Mouse (Mus musculus) cerebellum, adult 2 months (tissue): ENCODE measurements around the gene Decr2. TPM values are rescaled to one million over a fixed set of nuclear protein-coding genes. Genes with fewer than 3 reads are reported as not detected.

Experiments
- DNase-seq, 2 experiments: peaks; one replicate each; pipeline ENCODE4 v3.0.0; 2021
- H3K27ac ChIP-seq: fragments of 200-500 bp; 2 replicates; pipeline ENCODE4 v1.5.1; 2012; ENCODE audit warnings: low read length, control low read depth, inconsistent platforms; ENCODE audit not compliant: insufficient read depth
- H3K27me3 ChIP-seq: fragments of 200-500 bp; 2 replicates; pipeline ENCODE4 v1.6.1; 2012; ENCODE audit warnings: inconsistent platforms, mild to moderate bottlenecking, low read length, moderate library complexity; ENCODE audit not compliant: control insufficient read depth, insufficient read depth
- H3K4me1 ChIP-seq: fragments of 200-500 bp; 2 replicates; pipeline ENCODE4 v1.6.1; 2011; ENCODE audit warnings: low read length; ENCODE audit not compliant: control insufficient read depth, insufficient read depth
- H3K4me3 ChIP-seq: fragments of 200-500 bp; replicated peaks from 2 replicates; pipeline ENCODE3; 2011; ENCODE audit warnings: mild to moderate bottlenecking, low read depth, low read length, control low read depth; ENCODE audit not compliant: insufficient read depth
- CTCF ChIP-seq: fragments of 200-500 bp; IDR thresholded peaks from 2 replicates; pipeline ENCODE4 v1.5.1; 2011; ENCODE audit warnings: low read depth, mild to moderate bottlenecking, control low read depth, low read length, moderate library complexity, borderline replicate concordance; ENCODE audit not compliant: insufficient read depth
- POLR2A ChIP-seq: fragments of 200-500 bp; IDR thresholded peaks from 2 replicates; pipeline ENCODE4 v1.6.1; 2011; ENCODE audit warnings: low read length, control low read depth, borderline replicate concordance; ENCODE audit not compliant: insufficient read depth
- WGBS: fragments of 180-500 bp; shearing (Covaris S2); methylation state at CpG from one replicate; pipeline ENCODE4 v1.1.7; 2018; 5-methylcytosine and 5-hydroxymethylcytosine counted together
- polyA plus RNA-seq: library from polyadenylated mRNA; depleted of rRNA; stranded (reverse); fragments of >200 nt; gene quantifications from 2 replicates; pipeline ENCODE4 v1.2.3, GENCODE M21; 2012

Gene Decr2
- polyA plus RNA-seq, 1 experiment, result 39.5 TPM

DNA sequence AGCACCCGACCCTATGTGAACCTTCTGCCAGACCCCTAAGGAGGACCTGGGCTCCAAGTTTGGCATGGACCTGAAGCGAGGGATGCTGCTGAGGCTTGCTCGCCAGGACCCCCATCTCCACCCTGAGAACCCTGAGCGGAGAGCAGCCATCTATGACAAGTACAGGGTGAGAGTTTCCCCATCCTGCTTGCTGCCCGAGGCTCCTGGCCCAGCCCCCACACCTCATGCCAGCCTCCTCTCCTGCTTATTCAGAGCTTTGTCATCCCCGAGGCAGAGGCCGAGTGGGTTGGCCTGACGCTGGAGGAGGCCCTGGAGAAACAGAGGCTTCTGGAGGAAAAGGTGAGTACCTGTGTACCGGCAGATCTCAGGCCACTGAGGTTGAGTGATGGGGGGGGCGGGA is 35.1 kb upstream of the Decr2 start:
- 87% methylated on average over 10 of the region's 10 CpGs for WGBS
- Histone ChIP-seq H3K4me3 (no peak overlapping the region), H3K27ac (no peak overlapping the region), H3K4me1 (peaks cover 15% of the 10 kb centered on the region), H3K27me3 (no peaks in the 10 kb centered on the region)
- no peak for DNase-seq
- TF ChIP-seq CTCF (no peak), POLR2A (no peak)

DNA sequence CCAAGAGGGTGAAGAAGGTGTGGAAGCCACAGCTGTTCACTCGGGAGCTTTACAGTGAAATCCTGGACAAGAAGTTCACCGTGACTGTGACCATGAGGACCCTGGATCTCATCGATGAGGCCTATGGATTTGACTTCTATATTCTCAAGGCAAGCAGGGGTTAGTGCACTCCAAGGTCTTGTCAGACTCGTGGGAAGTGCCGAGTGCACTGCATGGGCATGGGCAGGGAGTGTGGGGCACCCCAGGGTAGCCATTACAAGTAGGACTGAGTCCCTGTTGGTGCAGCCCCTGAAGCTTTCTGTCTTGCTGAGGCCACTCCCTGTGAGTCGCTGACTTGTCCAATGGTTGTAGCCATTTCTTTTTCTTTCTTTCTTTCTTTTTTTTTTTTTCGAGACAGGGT is 34.4 kb upstream of the Decr2 start:
- Histone ChIP-seq H3K4me1 (peaks cover 18% of the 10 kb centered on the region), H3K27me3 (no peaks in the 10 kb centered on the region), H3K27ac (no peak overlapping the region), H3K4me3 (peak overlapping the region; percentile 91)
- TF ChIP-seq CTCF, result no peak
- TF ChIP-seq POLR2A, result no peak
- no peak for DNase-seq
- 80% methylated on average over 7 of the region's 7 CpGs for WGBS

DNA sequence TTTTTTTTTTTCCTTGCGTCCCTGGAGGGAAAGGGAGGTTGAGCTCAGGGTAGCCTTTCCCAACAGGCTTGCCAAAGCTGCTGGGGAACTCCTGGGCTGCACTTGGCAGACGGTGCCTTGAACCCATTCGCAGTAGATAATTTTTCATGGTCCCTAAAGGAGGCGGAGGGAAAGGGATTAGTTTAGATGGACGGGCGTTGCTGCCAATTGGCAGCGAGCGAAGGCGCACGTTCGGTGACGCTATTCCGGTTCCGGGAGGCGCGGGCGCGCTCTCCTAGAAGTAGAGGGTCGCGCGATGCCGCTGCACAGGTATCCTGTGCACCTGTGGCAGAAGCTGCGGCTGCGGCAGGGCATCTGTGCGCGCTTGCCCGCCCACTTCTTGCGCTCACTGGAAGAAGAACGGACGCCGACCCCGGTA is 33.1 kb upstream of the Decr2 start, which contains the start of gene Mrpl28:
TSS of gene Mrpl28 (plus strand) at position 234 of the 418 bp plus-strand sequence.
- peak; percentile 90 to 96 for DNase-seq
- under 1% methylated on average over 32 of the region's 32 CpGs for WGBS
- Histone ChIP-seq H3K27me3 (no peaks in the 10 kb centered on the region), H3K4me1 (peaks cover 21% of the 10 kb centered on the region), H3K27ac (no peak within 1 kb of the TSS), H3K4me3 (peak within 1 kb of the TSS; percentile 91)
- TF ChIP-seq POLR2A, result peak; percentile 99
- TF ChIP-seq CTCF, result no peak

DNA sequence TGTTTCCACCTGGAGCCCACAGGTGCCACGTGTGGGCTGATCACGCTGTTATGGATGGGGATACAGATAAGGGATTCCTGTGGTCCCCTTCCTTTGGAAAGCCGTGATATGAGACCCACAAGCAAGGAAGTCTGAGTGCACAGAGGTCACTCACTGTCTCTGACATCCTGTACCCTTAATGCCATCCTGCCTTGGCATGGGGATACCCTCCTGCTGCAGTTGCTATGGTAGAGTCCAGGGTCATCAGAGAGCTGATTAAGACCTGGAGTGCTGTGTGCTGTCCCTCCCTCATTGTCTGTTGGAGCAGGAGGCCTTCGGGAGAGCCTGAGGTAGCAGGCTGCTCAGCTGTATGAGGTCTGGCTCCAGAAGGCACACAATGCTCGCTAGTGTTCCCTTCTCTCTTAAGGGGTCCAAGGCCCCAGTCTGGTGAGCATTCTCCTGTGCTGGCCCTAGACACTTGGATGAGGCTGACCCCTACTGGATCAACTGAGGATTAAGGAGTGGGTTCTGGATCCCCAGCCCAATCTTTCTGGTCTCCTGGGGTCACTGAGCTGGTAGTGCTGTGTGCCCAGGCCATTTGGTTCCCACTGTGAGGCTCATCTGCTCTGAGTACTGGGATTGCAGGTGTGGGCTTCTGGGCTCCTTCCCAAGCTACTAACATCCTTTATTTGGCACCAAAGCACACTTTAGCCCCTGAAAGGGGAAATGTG is 32.4 kb upstream of the Decr2 start:
- no peak overlapping the region for H3K27ac ChIP-seq
- 55% methylated on average over 5 of the region's 5 CpGs for WGBS
- no peak for TF ChIP-seq POLR2A
- no peak for TF ChIP-seq CTCF
- DNase-seq, result peak in 1 of 2 experiments; percentile 38
- H3K27me3 ChIP-seq, result no peaks in the 10 kb centered on the region
- H3K4me3 ChIP-seq, result no peak overlapping the region
- peaks cover 21% of the 10 kb centered on the region for H3K4me1 ChIP-seq

DNA sequence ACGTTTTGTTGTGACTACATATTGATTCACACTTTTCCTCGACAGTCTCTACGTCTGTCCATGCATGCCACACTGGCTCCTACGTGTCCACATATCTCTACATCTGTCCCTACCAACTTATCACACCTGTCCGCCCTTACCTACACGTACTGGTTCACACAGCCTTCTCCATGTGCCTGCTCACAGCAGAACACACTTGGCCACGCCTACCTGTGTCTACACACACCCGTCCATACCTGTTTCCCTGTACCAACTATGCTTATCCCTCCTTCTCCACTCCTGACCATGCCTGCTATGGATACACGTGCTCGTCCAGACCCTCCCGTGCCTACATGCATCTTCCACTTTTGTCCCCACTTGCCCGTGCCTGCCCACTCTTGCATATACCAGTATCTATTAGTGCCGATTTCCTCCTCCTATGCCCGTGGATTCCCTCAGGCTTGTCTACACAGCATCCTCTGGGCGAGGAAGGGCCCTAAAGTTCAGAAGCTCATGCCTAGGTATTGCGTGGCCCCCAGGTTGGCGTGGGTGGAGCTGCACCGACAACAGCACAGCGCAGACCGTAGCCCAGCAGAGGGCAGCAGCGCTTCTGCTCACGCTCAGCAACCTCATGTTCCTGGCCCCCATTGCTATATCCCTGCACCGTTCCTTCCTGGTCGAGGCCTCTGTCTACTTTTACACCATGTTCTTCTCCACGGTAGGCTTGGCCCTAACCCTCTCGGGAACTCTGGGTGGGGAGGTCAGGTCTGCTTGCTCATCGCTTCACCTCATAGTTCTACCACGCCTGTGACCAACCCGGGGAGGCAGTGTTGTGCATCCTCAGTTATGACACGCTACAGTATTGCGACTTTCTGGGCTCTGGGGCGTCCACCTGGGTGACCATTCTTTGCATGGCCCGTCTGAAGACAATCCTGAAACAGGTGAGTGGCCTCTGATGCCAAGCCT is 29.9 kb upstream of the Decr2 start:
- WGBS, result 40% methylated on average over 33 of the region's 33 CpGs
- H3K4me3 ChIP-seq, result peak overlapping the region; percentile 25
- no peaks in the 10 kb centered on the region for H3K27me3 ChIP-seq
- TF ChIP-seq CTCF (peak; percentile 90), POLR2A (no peak)
- DNase-seq, result peak; percentile 65 to 68
- no peak overlapping the region for H3K27ac ChIP-seq
- H3K4me1 ChIP-seq, result peaks cover 21% of the 10 kb centered on the region

DNA sequence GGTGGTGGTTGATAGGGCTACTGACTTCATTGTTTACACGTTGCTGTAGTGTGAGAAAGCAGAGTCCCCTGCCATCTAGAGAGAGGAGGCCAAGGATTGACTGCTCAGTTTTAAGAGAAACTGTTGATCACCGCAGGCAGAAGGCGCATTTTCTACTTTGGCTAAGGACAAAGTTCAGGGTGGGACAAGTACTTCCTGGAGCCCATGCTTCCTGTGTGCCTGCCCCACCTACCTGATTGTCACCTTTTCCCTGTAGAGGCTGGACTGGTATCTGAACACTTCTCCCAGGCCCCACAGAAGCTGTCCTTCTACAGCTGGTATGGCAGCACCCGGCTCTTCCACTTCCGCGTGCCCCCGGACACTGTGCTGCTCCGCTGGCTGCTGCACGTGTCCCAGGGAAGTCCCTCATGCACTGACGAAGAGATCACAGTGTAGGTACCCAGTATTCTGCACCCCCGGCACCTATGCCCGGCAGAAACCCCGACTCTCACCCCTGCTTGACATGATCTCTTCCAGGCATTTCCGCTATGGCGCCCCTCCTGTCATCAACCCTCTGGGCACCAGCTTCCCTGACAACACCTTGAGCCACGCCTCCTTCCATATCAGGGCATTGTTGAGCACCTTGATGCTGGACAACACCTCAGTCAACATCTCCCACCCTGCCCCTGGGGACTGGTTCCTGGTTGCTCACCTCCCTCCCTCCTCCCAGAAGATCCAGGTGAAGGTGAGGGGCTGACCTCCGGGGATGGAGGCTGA is 26.5 kb upstream of the Decr2 start:
- peak in 1 of 2 experiments; percentile 7 for DNase-seq
- 84% methylated on average over 17 of the region's 17 CpGs for WGBS
- Histone ChIP-seq H3K27me3 (no peaks in the 10 kb centered on the region), H3K4me1 (peaks cover 10% of the 10 kb centered on the region), H3K27ac (no peak overlapping the region), H3K4me3 (no peak overlapping the region)
- TF ChIP-seq POLR2A (no peak), CTCF (no peak)

DNA sequence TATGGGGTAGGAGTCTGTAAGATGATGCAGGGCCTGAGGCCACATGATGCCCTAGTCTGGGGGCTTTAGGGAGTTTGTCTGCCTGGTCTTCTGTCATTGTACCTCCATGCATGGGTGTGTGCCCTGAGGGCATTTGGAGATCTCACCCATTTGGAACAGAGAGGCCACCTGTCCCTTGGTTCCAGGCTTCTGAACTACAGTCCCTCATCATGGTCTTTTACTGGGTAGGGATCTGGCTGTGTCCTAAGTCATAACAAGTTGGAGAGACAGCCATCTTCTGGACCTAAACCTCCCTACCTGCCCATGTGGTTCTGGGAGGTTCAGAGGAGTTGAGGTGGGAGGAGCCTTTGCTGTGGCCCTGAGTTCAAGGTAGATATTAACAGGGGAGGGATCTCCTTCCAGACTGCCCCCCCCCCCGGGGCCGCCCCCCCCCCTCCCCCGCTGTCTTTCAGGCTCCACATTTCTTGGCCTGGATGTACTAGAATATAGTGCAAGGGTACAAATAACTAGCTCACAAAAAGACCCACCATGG is 25.9 kb upstream of the Decr2 start:
- Histone ChIP-seq H3K4me1 (peaks cover 10% of the 10 kb centered on the region), H3K4me3 (no peak overlapping the region), H3K27me3 (no peaks in the 10 kb centered on the region), H3K27ac (no peak overlapping the region)
- DNase-seq, result peak in 1 of 2 experiments; percentile 6
- 20% methylated on average over 1 of the region's 3 CpGs for WGBS
- TF ChIP-seq CTCF (no peak), POLR2A (no peak)
